Mouse (Mus musculus) limb, embryonic 11.5 days (tissue): ENCODE results near the gene Coro2b. TPM values are rescaled to one million over a fixed set of nuclear protein-coding genes. Genes with fewer than 3 reads are reported as not detected.

Experiments used
- ATAC-seq: fragments of 200-750 bp; cut with Nextera tagmentation; 2 replicates; pipeline ENCODE4 v1.8.0; 2017; ENCODE audit warnings: low read depth; ENCODE audit not compliant: insufficient number of reproducible peaks, low FRiP score, low TSS enrichment
- DNase-seq: peaks from one replicate; pipeline ENCODE4 v3.0.0-alpha.2; 2015; ENCODE audit warnings: low spot score
- H3K27ac ChIP-seq: fragments of 300-500 bp; sonication (generic); replicated peaks from 2 replicates; pipeline ENCODE4 v1.5.1; 2014; ENCODE audit warnings: low read depth, mild to moderate bottlenecking, low read length
- H3K27me3 ChIP-seq: fragments of 300-500 bp; sonication (generic); 2 replicates; pipeline ENCODE4 v1.6.1; 2014; ENCODE audit warnings: mild to moderate bottlenecking, low read length, mixed read lengths; ENCODE audit not compliant: control insufficient read depth, insufficient read depth
- H3K36me3 ChIP-seq: fragments of 300-500 bp; sonication (generic); 2 replicates; pipeline ENCODE4 v1.6.1; 2014; ENCODE audit warnings: mild to moderate bottlenecking, low read length, moderate library complexity, mixed read lengths; ENCODE audit not compliant: control insufficient read depth, insufficient read depth
- H3K4me1 ChIP-seq: fragments of 300-500 bp; sonication (generic); 2 replicates; pipeline ENCODE4 v1.6.1; 2014; ENCODE audit warnings: low read length, mixed read lengths; ENCODE audit not compliant: control insufficient read depth, insufficient read depth
- H3K4me2 ChIP-seq: fragments of 300-500 bp; sonication (generic); 2 replicates; pipeline ENCODE4 v1.6.1; 2014; ENCODE audit warnings: low read depth, mild to moderate bottlenecking, moderate library complexity; ENCODE audit not compliant: severe bottlenecking
- H3K4me3 ChIP-seq: fragments of 300-500 bp; sonication (generic); 2 replicates; pipeline ENCODE4 v1.5.1; 2014; ENCODE audit warnings: low read depth, low read length
- H3K9ac ChIP-seq: fragments of 300-500 bp; sonication (generic); 2 replicates; pipeline ENCODE4 v1.6.1; 2014; ENCODE audit warnings: mild to moderate bottlenecking, low read length
- H3K9me3 ChIP-seq: fragments of 300-500 bp; sonication (generic); 2 replicates; pipeline ENCODE4 v1.6.1; 2016; ENCODE audit warnings: low read length; ENCODE audit not compliant: control insufficient read depth
- WGBS: fragments of 180-500 bp; shearing (Covaris S2); extraction: QIAGEN DNeasy Blood & Tissue Kit; methylation state at CpG from one replicate; pipeline ENCODE4 v1.1.7; 2014; 5-methylcytosine and 5-hydroxymethylcytosine counted together
- polyA plus RNA-seq: library from polyadenylated mRNA; unstranded; fragments of >200 nt; fragmentation: Nextera tagmentation; extraction: Ambion mirVana; gene quantifications from 2 replicates; pipeline ENCODE4 v1.2.1, GENCODE M21; 2014

Coro2b gene
- polyA plus RNA-seq, 1 experiment from 2014 or later, result 5.6 TPM

GRCm38 (mm10) chr9:62504129-62504528, 32.7 kb downstream of the Coro2b start:
- H3K9me3 ChIP-seq, result no peaks in the 10 kb centered on the region
- no peak overlapping the region for H3K27ac ChIP-seq
- no peak for DNase-seq
- no peaks in the 10 kb centered on the region for H3K27me3 ChIP-seq
- no peak overlapping the region for H3K4me3 ChIP-seq
- no peaks in the 10 kb centered on the region for H3K36me3 ChIP-seq
- H3K9ac ChIP-seq, result no peak overlapping the region
- 0 out of 2 replicates have a peak, but pooled peaks cover 2% of the 10 kb centered on the region for H3K4me1 ChIP-seq
- H3K4me2 ChIP-seq, result no peak overlapping the region
- ATAC-seq, result no peak
- 68% methylated on average over 7 of the region's 7 CpGs for WGBS

- Histone ChIP-seq H3K9ac (no peak overlapping the region), H3K4me1 (no peaks in the 10 kb centered on the region), H3K9me3 (no peaks in the 10 kb centered on the region), H3K4me2 (no peak overlapping the region), H3K4me3 (no peak overlapping the region), H3K36me3 (no peaks in the 10 kb centered on the region), H3K27me3 (no peaks in the 10 kb centered on the region), H3K27ac (no peak overlapping the region)
- 92% methylated on average over 2 of the region's 2 CpGs for WGBS
- no peak for DNase-seq
- no peak for ATAC-seq
Measured at GRCm38 (mm10) chr9:62502361-62502760, 34.5 kb downstream of the Coro2b start.

DNA sequence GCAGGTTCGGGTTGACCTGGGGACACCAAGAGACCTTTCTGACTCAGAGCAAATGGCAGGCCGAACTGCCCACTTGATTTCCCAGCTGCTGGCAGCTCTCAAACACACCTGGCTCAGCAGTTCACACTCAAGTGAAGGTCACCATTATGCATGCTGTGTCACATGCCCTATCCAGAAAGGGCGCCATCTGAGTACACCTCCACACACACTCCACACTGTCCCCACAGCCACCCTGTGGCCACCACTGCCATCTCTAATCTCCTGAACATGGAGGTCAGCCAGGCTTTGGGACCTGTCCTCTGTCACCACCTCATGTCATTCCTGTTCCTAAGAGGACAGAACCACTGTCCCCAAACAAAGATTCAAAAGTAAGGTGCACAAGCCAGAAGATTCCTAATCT, 35.3 kb downstream of the Coro2b start:
- Histone ChIP-seq H3K27me3 (no peaks in the 10 kb centered on the region), H3K4me2 (no peak overlapping the region), H3K36me3 (no peaks in the 10 kb centered on the region), H3K27ac (no peak overlapping the region), H3K9ac (no peak overlapping the region), H3K4me1 (no peaks in the 10 kb centered on the region), H3K9me3 (no peaks in the 10 kb centered on the region), H3K4me3 (no peak overlapping the region)
- no peak for ATAC-seq
- 94% methylated on average over 3 of the region's 3 CpGs for WGBS
- no peak for DNase-seq

- Histone ChIP-seq H3K27ac (no peak overlapping the region), H3K9ac (no peak overlapping the region), H3K4me1 (no peaks in the 10 kb centered on the region), H3K9me3 (no peaks in the 10 kb centered on the region), H3K4me2 (no peak overlapping the region), H3K4me3 (no peak overlapping the region), H3K36me3 (no peaks in the 10 kb centered on the region), H3K27me3 (no peaks in the 10 kb centered on the region)
- WGBS, result 81% methylated on average over 4 of the region's 4 CpGs
- DNase-seq (no peak), ATAC-seq (no peak)
Measured at GRCm38 (mm10) chr9:62500007-62500406, 36.8 kb downstream of the Coro2b start.

DNA sequence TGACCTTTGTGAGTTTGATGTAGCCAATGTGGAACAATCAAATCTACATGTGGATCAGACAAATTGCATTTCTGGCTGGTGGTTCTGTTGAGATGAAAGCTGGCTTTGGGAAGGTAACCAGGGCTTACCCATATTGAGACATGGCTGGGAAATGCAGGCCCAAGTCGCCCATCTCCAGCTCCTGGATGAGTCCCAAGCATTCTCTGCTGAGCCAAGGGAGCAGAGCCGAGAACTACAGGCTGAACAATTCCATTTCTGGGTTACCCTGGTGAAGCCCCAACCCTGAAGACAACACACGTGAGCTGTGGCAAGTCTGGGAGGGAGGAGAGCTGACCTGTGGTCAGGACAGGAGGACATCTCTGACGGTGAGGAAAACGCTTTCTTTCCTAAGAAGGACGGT, 37.9 kb downstream of the Coro2b start:
- no peaks in the 10 kb centered on the region for H3K36me3 ChIP-seq
- H3K4me3 ChIP-seq, result no peak overlapping the region
- no peak overlapping the region for H3K9ac ChIP-seq
- no peaks in the 10 kb centered on the region for H3K27me3 ChIP-seq
- no peaks in the 10 kb centered on the region for H3K4me1 ChIP-seq
- DNase-seq, result no peak
- ATAC-seq, result no peak
- no peak overlapping the region for H3K27ac ChIP-seq
- no peak overlapping the region for H3K4me2 ChIP-seq
- 93% methylated on average over 6 of the region's 6 CpGs for WGBS
- no peaks in the 10 kb centered on the region for H3K9me3 ChIP-seq

DNA sequence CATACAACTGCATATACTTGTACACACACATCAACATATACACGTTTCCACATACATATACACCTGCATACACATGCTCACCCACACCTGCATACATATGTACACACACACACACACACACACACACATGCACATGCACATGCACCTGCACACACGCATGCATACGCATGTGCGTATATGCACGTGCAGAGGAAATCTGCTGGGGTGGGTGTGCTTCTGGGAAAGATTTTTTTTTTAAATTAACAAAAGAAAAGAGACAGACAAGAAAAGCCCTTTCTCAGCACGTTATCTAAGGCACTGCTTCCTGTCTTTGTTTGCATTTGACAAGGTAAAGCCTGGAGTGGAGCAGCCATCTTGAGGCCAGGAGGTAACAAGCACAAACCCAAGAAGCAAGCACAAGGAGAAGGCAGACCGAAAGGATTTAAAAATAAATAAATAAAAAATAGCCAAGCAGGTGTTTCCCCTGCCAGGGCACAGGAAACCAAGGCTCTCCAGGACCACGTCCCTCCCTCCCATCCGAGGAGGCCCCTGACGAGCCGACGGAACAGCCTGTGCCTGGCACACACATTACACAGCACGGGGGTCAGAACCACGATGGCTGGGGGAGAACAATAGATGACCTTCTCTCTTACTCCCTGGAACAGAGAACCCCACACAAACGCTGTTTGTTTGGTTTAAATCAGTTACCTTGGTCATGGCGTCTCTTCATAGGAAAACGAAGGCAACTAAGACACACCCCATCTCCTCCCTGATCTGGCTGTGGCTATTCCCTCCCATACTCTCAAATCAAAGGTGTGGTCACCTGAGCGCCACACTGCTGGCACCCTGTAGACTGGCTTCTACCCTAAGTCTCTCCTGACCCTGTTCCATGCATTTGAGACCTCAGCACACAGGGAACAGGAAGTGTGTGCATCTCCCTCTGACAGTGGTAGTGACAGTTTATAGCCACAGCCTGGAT, 39.4 kb downstream of the Coro2b start:
- no peaks in the 10 kb centered on the region for H3K27me3 ChIP-seq
- H3K4me2 ChIP-seq, result no peak overlapping the region
- H3K36me3 ChIP-seq, result no peaks in the 10 kb centered on the region
- H3K9me3 ChIP-seq, result no peaks in the 10 kb centered on the region
- whole genome bisulfite sequencing, result 71% methylated on average over 18 of the region's 18 CpGs
- no peak for DNase-seq
- H3K4me1 ChIP-seq, result no peaks in the 10 kb centered on the region
- ATAC-seq, result no peak
- H3K4me3 ChIP-seq, result no peak overlapping the region
- no peak overlapping the region for H3K27ac ChIP-seq
- H3K9ac ChIP-seq, result no peak overlapping the region

DNA sequence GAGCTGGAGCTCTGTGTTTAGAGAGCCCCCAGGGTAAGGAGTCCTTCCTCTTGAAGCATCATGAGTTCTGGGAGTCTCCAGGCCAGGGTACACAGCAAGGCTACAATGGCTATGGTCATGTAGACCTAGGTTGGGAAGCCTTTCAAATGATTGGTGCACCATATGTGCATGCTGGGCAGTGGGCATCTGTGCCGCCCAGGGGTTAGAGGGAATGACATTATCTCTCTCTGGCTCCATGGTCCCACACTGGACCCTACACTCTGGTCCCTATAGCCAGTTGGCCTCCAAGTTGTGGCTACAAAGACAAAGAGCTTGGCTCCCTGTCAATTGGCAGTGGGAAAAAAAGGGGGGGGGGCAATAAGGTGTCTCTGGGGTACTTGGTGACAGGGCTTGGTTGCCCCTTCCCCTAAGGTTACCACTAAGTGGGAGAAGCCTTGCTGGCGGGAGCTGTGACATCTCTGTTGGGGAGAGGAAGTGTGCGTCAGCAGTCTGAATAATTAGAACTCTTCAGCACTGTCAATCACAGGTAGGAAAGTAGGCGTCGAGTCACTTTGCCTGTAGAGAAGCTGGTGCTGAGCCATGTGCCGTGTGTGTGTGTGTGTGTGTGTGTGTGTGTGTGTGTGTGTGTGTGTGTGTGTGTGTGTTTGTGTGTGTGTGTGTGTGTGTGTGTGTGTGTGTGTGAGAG, 44.4 kb downstream of the Coro2b start:
- H3K4me2 ChIP-seq, result no peak overlapping the region
- H3K4me1 ChIP-seq, result no peaks in the 10 kb centered on the region
- no peaks in the 10 kb centered on the region for H3K27me3 ChIP-seq
- H3K9me3 ChIP-seq, result no peaks in the 10 kb centered on the region
- H3K4me3 ChIP-seq, result no peak overlapping the region
- no peak for DNase-seq
- WGBS, result 81% methylated on average over 6 of the region's 6 CpGs
- no peak overlapping the region for H3K27ac ChIP-seq
- no peak overlapping the region for H3K9ac ChIP-seq
- ATAC-seq, result no peak
- no peaks in the 10 kb centered on the region for H3K36me3 ChIP-seq

DNA sequence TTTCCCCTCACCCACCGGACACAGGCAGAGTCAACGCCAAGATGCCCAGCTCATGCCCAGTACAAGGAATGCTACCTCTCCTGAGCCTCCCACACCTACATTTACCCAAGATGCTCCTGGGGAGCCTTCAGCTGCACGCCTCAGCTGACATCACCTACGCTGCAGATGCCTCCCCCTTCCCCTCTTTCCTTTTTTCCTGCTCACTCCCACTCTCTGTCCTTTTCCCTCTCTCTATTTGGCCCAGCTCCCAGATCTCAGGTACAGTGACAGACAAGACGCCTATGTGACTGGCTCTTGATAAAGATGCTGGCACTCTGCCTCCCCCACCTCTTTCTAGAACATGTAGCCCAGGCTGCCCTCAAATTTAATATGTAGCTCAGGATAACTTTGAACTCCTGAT, 45.2 kb downstream of the Coro2b start:
- ATAC-seq, result no peak
- 86% methylated on average over 5 of the region's 5 CpGs for WGBS
- no peaks in the 10 kb centered on the region for H3K4me1 ChIP-seq
- H3K27ac ChIP-seq, result no peak overlapping the region
- no peak overlapping the region for H3K4me3 ChIP-seq
- no peak overlapping the region for H3K9ac ChIP-seq
- no peaks in the 10 kb centered on the region for H3K27me3 ChIP-seq
- no peaks in the 10 kb centered on the region for H3K36me3 ChIP-seq
- no peaks in the 10 kb centered on the region for H3K9me3 ChIP-seq
- H3K4me2 ChIP-seq, result no peak overlapping the region
- no peak for DNase-seq
